Mouse (Mus musculus) kidney, postnatal 0 days (tissue): ENCODE measurements around the gene Grhpr. TPM values are rescaled to one million over a fixed set of nuclear protein-coding genes. Genes with fewer than 3 reads are reported as not detected.

Experiments used
- ATAC-seq: fragments of 200-750 bp; cut with Nextera tagmentation; replicated peaks from 2 replicates; pipeline ENCODE4 v1.8.0; 2017; ENCODE audit warnings: low read depth, moderate number of reproducible peaks, moderate TSS enrichment, moderate library complexity; ENCODE audit not compliant: low FRiP score
- DNase-seq: peaks from one replicate; pipeline ENCODE4 v3.0.0-alpha.2; 2016; ENCODE audit warnings: low spot score
- H3K27ac ChIP-seq: fragments of 300-500 bp; sonication (generic); 2 replicates; pipeline ENCODE4 v1.5.1; 2014; ENCODE audit warnings: mild to moderate bottlenecking
- H3K27me3 ChIP-seq: fragments of 300-500 bp; sonication (generic); 2 replicates; pipeline ENCODE4 v1.6.1; 2014; ENCODE audit warnings: low read length, mixed read lengths; ENCODE audit not compliant: insufficient read depth
- H3K36me3 ChIP-seq: fragments of 300-500 bp; sonication (generic); 2 replicates; pipeline ENCODE4 v1.6.1; 2014; ENCODE audit warnings: low read length, mixed read lengths; ENCODE audit not compliant: insufficient read depth
- H3K4me1 ChIP-seq: fragments of 300-500 bp; sonication (generic); replicated peaks from 2 replicates; pipeline ENCODE4 v1.6.1; 2014; ENCODE audit warnings: antibody characterized with exemption, low read length, mixed read lengths; ENCODE audit not compliant: insufficient read depth
- H3K4me2 ChIP-seq: fragments of 300-500 bp; sonication (generic); 2 replicates; pipeline ENCODE4 v1.6.1; 2014; ENCODE audit warnings: mild to moderate bottlenecking, low read length, moderate library complexity, mixed read lengths
- H3K4me3 ChIP-seq: fragments of 300-500 bp; sonication (generic); replicated peaks from 2 replicates; pipeline ENCODE4 v1.5.1; 2014; ENCODE audit warnings: low read depth, low read length
- H3K9ac ChIP-seq: fragments of 300-500 bp; sonication (generic); 2 replicates; pipeline ENCODE4 v1.6.1; 2014; ENCODE audit warnings: low read depth, low read length
- H3K9me3 ChIP-seq: fragments of 300-500 bp; sonication (generic); replicated peaks from 2 replicates; pipeline ENCODE4 v1.6.1; 2016; ENCODE audit warnings: low read length, inconsistent platforms, mixed read lengths
- CTCF ChIP-seq: IDR thresholded peaks from 2 replicates; pipeline ENCODE4 v1.5.1; 2016; ENCODE audit warnings: antibody characterized with exemption, low read depth, mild to moderate bottlenecking, moderate library complexity
- WGBS: fragments of 180-500 bp; shearing (Covaris S2); extraction: QIAGEN DNeasy Blood & Tissue Kit; methylation state at CpG from one replicate; pipeline ENCODE4 v1.1.7; 2014; 5-methylcytosine and 5-hydroxymethylcytosine counted together
- polyA plus RNA-seq: library from polyadenylated mRNA; unstranded; fragments of >200 nt; fragmentation: Nextera tagmentation; extraction: Ambion mirVana; gene quantifications from 2 replicates; pipeline ENCODE4 v1.2.1, GENCODE M21; 2015

Gene Grhpr
- polyA plus RNA-seq, 1 experiment from 2014 or later: 131 TPM

DNA sequence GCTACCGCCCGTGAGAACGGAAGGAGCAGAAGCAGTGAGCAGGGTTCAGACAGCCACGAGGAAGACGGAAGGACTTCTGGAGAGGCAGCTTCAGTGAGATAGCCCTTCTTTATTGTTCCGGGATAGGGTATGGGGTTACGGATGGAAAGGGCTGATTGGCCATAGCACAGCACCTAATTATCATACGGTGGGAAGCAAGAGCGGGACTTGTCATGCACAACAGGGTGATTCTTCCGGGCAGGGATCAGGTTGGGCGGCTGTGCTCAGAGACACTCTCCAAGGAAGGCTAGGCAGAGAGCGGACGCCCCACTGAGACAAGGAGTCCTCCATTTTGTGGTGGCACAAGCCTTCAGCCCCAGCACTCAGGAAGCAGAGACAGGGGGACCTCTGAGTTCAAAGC is 22.0 kb upstream of the Grhpr start:
- ATAC-seq (no peak), DNase-seq (no peak)
- no peak overlapping the region for H3K4me3 ChIP-seq
- 90% methylated on average over 13 of the region's 13 CpGs for WGBS
- H3K36me3 ChIP-seq: no peaks in the 10 kb centered on the region
- TF ChIP-seq CTCF: no peak
- H3K9me3 ChIP-seq: no peaks in the 10 kb centered on the region
- H3K27ac ChIP-seq: no peak overlapping the region
- no peak overlapping the region for H3K4me2 ChIP-seq
- H3K4me1 ChIP-seq: no peaks in the 10 kb centered on the region
- H3K9ac ChIP-seq: no peak overlapping the region
- no peaks in the 10 kb centered on the region for H3K27me3 ChIP-seq

- no peaks in the 10 kb centered on the region for H3K4me1 ChIP-seq
- 53% methylated on average over 11 of the region's 11 CpGs for WGBS
- H3K27ac ChIP-seq: no peak overlapping the region
- no peak overlapping the region for H3K9ac ChIP-seq
- H3K36me3 ChIP-seq: no peaks in the 10 kb centered on the region
- no peaks in the 10 kb centered on the region for H3K27me3 ChIP-seq
- DNase-seq (peak; percentile 18), ATAC-seq (no peak)
- no peak overlapping the region for H3K4me3 ChIP-seq
- TF ChIP-seq CTCF: no peak
- H3K4me2 ChIP-seq: no peak overlapping the region
- H3K9me3 ChIP-seq: no peaks in the 10 kb centered on the region
Observed at GRCm38 (mm10) chr4:44963156-44963555, 18.0 kb upstream of the Grhpr start.

- TF ChIP-seq CTCF: no peak
- 84% methylated on average over 2 of the region's 2 CpGs for WGBS
- no peak overlapping the region for H3K4me2 ChIP-seq
- no peak for DNase-seq
- no peak for ATAC-seq
- H3K27ac ChIP-seq: no peak overlapping the region
- no peaks in the 10 kb centered on the region for H3K27me3 ChIP-seq
- no peak overlapping the region for H3K9ac ChIP-seq
- no peaks in the 10 kb centered on the region for H3K36me3 ChIP-seq
- no peaks in the 10 kb centered on the region for H3K9me3 ChIP-seq
- H3K4me1 ChIP-seq: no peaks in the 10 kb centered on the region
- no peak overlapping the region for H3K4me3 ChIP-seq
Observed at GRCm38 (mm10) chr4:44965175-44965574, 16.0 kb upstream of the Grhpr start.

DNA sequence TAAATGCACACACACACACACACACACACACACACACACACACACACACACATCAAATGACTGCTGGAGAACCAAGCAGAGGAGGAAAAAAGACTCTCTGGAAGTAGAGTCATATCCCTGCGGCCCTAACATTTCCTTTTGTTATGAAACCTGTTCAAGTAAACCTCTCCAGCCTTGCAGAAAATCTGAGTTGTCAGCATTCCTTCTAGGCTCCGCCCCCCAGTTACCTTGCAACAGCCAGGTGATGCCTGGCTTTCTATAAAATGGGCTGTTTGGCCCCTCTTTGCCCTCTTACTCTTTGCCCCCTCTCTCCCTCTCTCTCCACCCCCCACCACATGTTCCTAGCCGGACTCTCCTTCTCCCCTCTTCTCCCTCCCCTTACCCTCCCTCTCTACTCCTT is 15.5 kb upstream of the Grhpr start:
- DNase-seq (no peak), ATAC-seq (no peak)
- no peak for TF ChIP-seq CTCF
- H3K4me3 ChIP-seq: no peak overlapping the region
- H3K9me3 ChIP-seq: no peaks in the 10 kb centered on the region
- no peaks in the 10 kb centered on the region for H3K4me1 ChIP-seq
- H3K4me2 ChIP-seq: no peak overlapping the region
- no peaks in the 10 kb centered on the region for H3K36me3 ChIP-seq
- no peaks in the 10 kb centered on the region for H3K27me3 ChIP-seq
- H3K27ac ChIP-seq: no peak overlapping the region
- WGBS: 77% methylated on average over 3 of the region's 3 CpGs
- no peak overlapping the region for H3K9ac ChIP-seq

DNA sequence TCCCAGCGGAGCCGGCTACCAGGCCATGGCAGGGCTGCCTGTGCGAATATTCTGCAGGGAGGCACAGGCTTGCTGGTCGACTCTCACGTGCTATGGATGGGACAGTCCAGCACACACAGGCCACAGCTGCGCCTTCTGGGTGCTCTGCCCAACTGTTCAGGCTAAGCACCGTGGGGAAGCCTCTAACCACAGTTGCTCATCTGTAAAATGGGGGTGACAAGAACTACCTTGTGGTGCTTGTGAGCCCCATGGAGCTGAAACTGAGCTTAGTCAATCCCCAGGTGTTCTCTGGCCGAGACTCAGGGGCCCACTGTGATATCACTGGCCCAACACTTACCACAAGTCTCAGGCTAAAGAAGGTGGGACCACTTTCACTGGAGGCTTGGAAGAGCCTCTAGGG is 13.8 kb upstream of the Grhpr start:
- WGBS: 87% methylated on average over 8 of the region's 8 CpGs
- H3K27me3 ChIP-seq: no peaks in the 10 kb centered on the region
- H3K9ac ChIP-seq: no peak overlapping the region
- H3K9me3 ChIP-seq: no peaks in the 10 kb centered on the region
- H3K4me2 ChIP-seq: no peak overlapping the region
- no peak overlapping the region for H3K27ac ChIP-seq
- H3K36me3 ChIP-seq: no peaks in the 10 kb centered on the region
- no peak overlapping the region for H3K4me3 ChIP-seq
- ATAC-seq: no peak
- no peaks in the 10 kb centered on the region for H3K4me1 ChIP-seq
- DNase-seq: no peak
- no peak for TF ChIP-seq CTCF

GRCm38 (mm10) chr4:44970056-44970455 is 11.1 kb upstream of the Grhpr start:
- DNase-seq: no peak

GRCm38 (mm10) chr4:44970612-44971110 is 10.5 kb upstream of the Grhpr start:
- no peak overlapping the region for H3K9ac ChIP-seq
- no peaks in the 10 kb centered on the region for H3K9me3 ChIP-seq
- ATAC-seq (no peak), DNase-seq (peak; percentile 83)
- no peaks in the 10 kb centered on the region for H3K36me3 ChIP-seq
- no peak overlapping the region for H3K4me3 ChIP-seq
- no peak overlapping the region for H3K4me2 ChIP-seq
- WGBS: 23% methylated on average over 10 of the region's 10 CpGs
- peak; percentile 85 for TF ChIP-seq CTCF
- H3K27me3 ChIP-seq: no peaks in the 10 kb centered on the region
- peaks cover 4% of the 10 kb centered on the region; the same call in 1 of the 2 replicates for H3K4me1 ChIP-seq
- no peak overlapping the region for H3K27ac ChIP-seq

More at GRCm38 (mm10) chr4:44970056-44970455, 11.1 kb upstream of the Grhpr start:
- Histone ChIP-seq H3K4me3 (no peak overlapping the region), H3K4me1 (peaks cover 4% of the 10 kb centered on the region; the same call in 1 of the 2 replicates), H3K9ac (no peak overlapping the region), H3K9me3 (no peaks in the 10 kb centered on the region), H3K27ac (no peak overlapping the region), H3K27me3 (no peaks in the 10 kb centered on the region), H3K36me3 (no peaks in the 10 kb centered on the region), H3K4me2 (no peak overlapping the region)
- WGBS: 95% methylated on average over 7 of the region's 7 CpGs
- no peak for TF ChIP-seq CTCF
- no peak for ATAC-seq
